Mouse (Mus musculus) kidney, postnatal 0 days (tissue): ENCODE data around the gene Cntnap5c. TPM values are rescaled to one million over a fixed set of nuclear protein-coding genes. Genes with fewer than 3 reads are reported as not detected.

Experiments used
- ATAC-seq: fragments of 200-750 bp; cut with Nextera tagmentation; replicated peaks from 2 replicates; pipeline ENCODE4 v1.8.0; 2017; ENCODE audit warnings: low read depth, moderate number of reproducible peaks, moderate TSS enrichment, moderate library complexity; ENCODE audit not compliant: low FRiP score
- DNase-seq: peaks from one replicate; pipeline ENCODE4 v3.0.0-alpha.2; 2016; ENCODE audit warnings: low spot score
- H3K27ac ChIP-seq: fragments of 300-500 bp; sonication (generic); 2 replicates; pipeline ENCODE4 v1.5.1; 2014; ENCODE audit warnings: mild to moderate bottlenecking
- H3K27me3 ChIP-seq: fragments of 300-500 bp; sonication (generic); 2 replicates; pipeline ENCODE4 v1.6.1; 2014; ENCODE audit warnings: low read length, mixed read lengths; ENCODE audit not compliant: insufficient read depth
- H3K36me3 ChIP-seq: fragments of 300-500 bp; sonication (generic); 2 replicates; pipeline ENCODE4 v1.6.1; 2014; ENCODE audit warnings: low read length, mixed read lengths; ENCODE audit not compliant: insufficient read depth
- H3K4me1 ChIP-seq: fragments of 300-500 bp; sonication (generic); replicated peaks from 2 replicates; pipeline ENCODE4 v1.6.1; 2014; ENCODE audit warnings: antibody characterized with exemption, low read length, mixed read lengths; ENCODE audit not compliant: insufficient read depth
- H3K4me2 ChIP-seq: fragments of 300-500 bp; sonication (generic); 2 replicates; pipeline ENCODE4 v1.6.1; 2014; ENCODE audit warnings: mild to moderate bottlenecking, low read length, moderate library complexity, mixed read lengths
- H3K4me3 ChIP-seq: fragments of 300-500 bp; sonication (generic); replicated peaks from 2 replicates; pipeline ENCODE4 v1.5.1; 2014; ENCODE audit warnings: low read depth, low read length
- H3K9ac ChIP-seq: fragments of 300-500 bp; sonication (generic); 2 replicates; pipeline ENCODE4 v1.6.1; 2014; ENCODE audit warnings: low read depth, low read length
- H3K9me3 ChIP-seq: fragments of 300-500 bp; sonication (generic); replicated peaks from 2 replicates; pipeline ENCODE4 v1.6.1; 2016; ENCODE audit warnings: low read length, inconsistent platforms, mixed read lengths
- CTCF ChIP-seq: IDR thresholded peaks from 2 replicates; pipeline ENCODE4 v1.5.1; 2016; ENCODE audit warnings: antibody characterized with exemption, low read depth, mild to moderate bottlenecking, moderate library complexity
- WGBS: fragments of 180-500 bp; shearing (Covaris S2); extraction: QIAGEN DNeasy Blood & Tissue Kit; methylation state at CpG from one replicate; pipeline ENCODE4 v1.1.7; 2014; 5-methylcytosine and 5-hydroxymethylcytosine counted together
- polyA plus RNA-seq: library from polyadenylated mRNA; unstranded; fragments of >200 nt; fragmentation: Nextera tagmentation; extraction: Ambion mirVana; gene quantifications from 2 replicates; pipeline ENCODE4 v1.2.1, GENCODE M21; 2015

The Cntnap5c gene
- polyA plus RNA-seq, 1 experiment from 2014 or later: not detected

DNA sequence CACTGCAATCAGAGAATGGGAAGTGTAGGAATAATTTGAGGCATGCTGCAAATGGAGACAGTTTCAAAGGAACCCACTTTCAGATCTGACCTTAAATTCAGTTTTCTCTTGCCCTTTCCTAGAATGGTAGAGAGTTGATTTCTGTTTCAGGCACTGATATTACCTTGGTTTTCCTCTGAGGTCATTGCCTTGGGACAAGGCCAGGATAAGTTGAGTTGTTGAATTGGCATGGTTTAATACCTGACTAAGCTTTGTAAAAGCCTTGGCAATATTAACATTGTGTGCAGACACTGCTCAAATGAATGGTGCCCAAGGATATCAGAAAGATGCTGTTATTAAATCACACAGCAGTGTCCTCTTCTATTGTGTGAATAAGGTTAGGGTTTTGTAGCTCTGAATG lies 96.6 kb downstream of the Cntnap5c start:
- H3K4me2 ChIP-seq: no peak overlapping the region
- H3K36me3 ChIP-seq: no peaks in the 10 kb centered on the region
- no peaks in the 10 kb centered on the region for H3K27me3 ChIP-seq
- no peak for DNase-seq
- no peaks in the 10 kb centered on the region for H3K9me3 ChIP-seq
- TF ChIP-seq CTCF: no peak
- no peak overlapping the region for H3K27ac ChIP-seq
- H3K4me1 ChIP-seq: no peaks in the 10 kb centered on the region
- no peak overlapping the region for H3K4me3 ChIP-seq
- ATAC-seq: no peak
- H3K9ac ChIP-seq: no peak overlapping the region

DNA sequence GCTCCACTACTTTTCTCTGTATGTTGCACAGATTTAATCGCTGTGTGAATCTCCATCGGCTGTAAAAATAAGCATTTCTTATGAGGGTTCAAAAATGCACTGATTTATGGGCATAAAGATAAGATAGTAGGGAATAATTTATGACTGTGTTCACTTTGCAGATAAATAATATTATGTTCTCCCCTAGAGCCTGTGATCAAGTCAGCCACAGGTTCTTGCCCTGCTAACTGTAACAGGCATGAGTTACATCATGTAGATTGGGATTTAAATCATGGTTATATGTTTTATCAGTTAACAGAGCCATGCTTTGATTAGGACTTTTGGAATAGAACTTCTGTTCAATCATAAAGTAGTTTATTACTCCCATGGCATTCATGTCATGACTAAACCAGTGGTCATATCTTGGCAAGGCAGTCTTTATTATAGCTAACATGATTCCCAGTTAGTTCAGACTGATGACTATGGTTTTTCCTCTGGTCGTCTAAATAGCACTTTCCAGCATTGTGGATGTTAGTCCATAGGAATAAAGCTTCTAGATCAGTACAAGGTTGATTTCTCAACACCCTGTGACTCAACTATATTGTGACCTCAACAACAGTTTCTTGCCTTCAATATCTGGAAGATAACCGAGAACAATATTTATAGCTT lies 118.5 kb downstream of the Cntnap5c start:
- TF ChIP-seq CTCF: no peak
- no peak for ATAC-seq
- Histone ChIP-seq H3K9ac (no peak overlapping the region), H3K27me3 (no peaks in the 10 kb centered on the region), H3K9me3 (no peaks in the 10 kb centered on the region), H3K36me3 (no peaks in the 10 kb centered on the region), H3K4me1 (no peaks in the 10 kb centered on the region), H3K4me3 (no peak overlapping the region), H3K4me2 (no peak overlapping the region), H3K27ac (no peak overlapping the region)
- WGBS: 74% methylated on average over 4 of the region's 4 CpGs
- DNase-seq: no peak

DNA sequence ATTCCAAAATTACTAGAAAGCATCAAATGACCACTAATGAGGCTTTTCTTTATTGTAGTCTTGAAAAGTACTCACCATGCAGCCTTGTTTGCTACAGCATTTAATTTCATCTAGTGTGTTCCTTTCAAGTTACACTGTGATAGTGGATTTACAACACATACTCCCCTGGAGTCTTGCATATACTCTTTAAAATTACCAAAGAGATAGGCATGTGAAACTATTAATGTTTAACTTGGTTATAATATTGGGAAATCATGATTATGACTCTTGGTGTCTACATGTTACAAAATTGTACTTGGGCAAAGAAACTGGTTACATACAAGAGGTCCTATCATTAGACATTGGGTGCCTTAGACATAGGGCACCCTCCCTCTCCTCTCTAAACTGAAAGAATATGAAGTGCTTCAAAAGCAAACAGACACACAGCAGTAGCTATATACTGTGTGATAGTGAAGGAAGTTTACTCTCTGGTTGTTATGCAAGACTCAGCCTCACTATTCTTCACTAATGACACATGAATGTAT lies 142.5 kb downstream of the Cntnap5c start:
- H3K27ac ChIP-seq: no peak overlapping the region
- no peak overlapping the region for H3K9ac ChIP-seq
- H3K36me3 ChIP-seq: no peaks in the 10 kb centered on the region
- no peaks in the 10 kb centered on the region for H3K9me3 ChIP-seq
- no peaks in the 10 kb centered on the region for H3K27me3 ChIP-seq
- no peak overlapping the region for H3K4me2 ChIP-seq
- H3K4me1 ChIP-seq: no peaks in the 10 kb centered on the region
- H3K4me3 ChIP-seq: no peak overlapping the region
- no peak for TF ChIP-seq CTCF
- no peak for ATAC-seq
- DNase-seq: no peak

DNA sequence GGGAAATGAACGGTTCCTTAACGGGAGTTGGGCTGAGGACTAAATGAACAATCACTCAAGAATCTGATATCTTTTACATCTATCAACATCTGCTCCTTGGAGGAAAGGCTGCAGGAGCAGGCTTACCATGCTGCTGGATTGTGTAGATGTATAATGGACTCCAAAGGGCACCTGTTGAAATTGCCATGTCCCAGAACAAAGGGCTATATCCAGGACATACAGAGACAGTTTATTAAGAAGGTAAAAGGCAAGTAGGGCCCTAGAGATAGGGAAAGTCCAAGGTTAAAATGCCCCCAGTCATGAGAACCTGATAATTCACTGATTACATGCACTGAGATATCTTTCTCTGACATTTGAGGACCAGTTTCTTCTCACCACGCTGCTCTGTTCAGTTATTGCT lies 214.9 kb downstream of the Cntnap5c start:
- H3K27ac ChIP-seq: no peak overlapping the region

DNA sequence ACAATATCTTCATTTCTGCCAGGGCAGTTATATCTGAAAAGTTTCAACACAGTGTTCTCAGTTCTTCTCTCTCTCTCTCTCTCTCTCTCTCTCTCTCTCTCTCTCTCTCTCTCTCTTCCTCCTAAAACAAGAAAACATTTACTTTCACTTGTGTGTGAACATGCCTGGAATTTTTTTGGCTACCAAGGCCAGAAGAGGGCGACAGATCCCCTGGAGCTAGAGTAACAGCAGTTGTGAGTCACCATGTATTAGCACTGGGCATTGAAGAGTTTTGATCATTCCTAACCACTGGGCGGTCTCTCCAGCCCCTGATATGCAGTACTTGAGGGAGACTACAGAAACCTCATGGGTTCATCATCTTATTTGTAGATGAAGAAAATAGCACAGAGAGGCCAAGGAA lies 219.1 kb downstream of the Cntnap5c start:
- no peak for ATAC-seq
- no peaks in the 10 kb centered on the region for H3K36me3 ChIP-seq
- no peaks in the 10 kb centered on the region for H3K27me3 ChIP-seq
- H3K4me3 ChIP-seq: no peak overlapping the region
- H3K4me1 ChIP-seq: no peaks in the 10 kb centered on the region
- H3K4me2 ChIP-seq: no peak overlapping the region
- DNase-seq: peak; percentile 7
- 45% methylated on average over 2 of the region's 2 CpGs for WGBS
- TF ChIP-seq CTCF: peak; percentile 56
- no peaks in the 10 kb centered on the region for H3K9me3 ChIP-seq
- H3K9ac ChIP-seq: no peak overlapping the region
- H3K27ac ChIP-seq: no peak overlapping the region

More for the DNA sequence above, 214.9 kb downstream of the Cntnap5c start:
- ATAC-seq: no peak
- TF ChIP-seq CTCF: no peak
- 72% methylated on average over 3 of the region's 3 CpGs for WGBS
- H3K4me2 ChIP-seq: no peak overlapping the region
- H3K36me3 ChIP-seq: no peaks in the 10 kb centered on the region
- H3K27me3 ChIP-seq: no peaks in the 10 kb centered on the region
- H3K9ac ChIP-seq: no peak overlapping the region
- no peaks in the 10 kb centered on the region for H3K9me3 ChIP-seq
- DNase-seq: no peak
- no peaks in the 10 kb centered on the region for H3K4me1 ChIP-seq
- H3K4me3 ChIP-seq: no peak overlapping the region

DNA sequence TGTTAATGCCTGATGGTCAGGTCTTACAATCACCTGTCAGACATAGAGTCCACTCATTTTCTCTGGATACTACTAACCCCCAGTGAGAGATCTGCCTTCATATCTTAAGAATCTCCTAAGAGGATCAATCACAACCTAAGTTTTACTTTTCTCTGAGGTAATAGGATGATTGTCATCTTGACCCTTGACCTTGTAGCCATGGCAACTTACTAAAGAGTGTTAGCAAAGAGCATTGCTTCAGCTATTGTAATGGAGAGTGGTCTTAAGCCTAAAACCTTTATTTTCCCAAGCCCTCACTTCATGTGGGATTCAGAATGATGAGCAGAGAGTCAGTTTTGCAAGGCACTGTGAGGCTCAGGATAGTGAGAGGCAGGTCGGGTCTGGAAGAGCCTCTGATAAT lies 227.1 kb downstream of the Cntnap5c start:
- Histone ChIP-seq H3K36me3 (no peaks in the 10 kb centered on the region), H3K4me2 (no peak overlapping the region), H3K27me3 (no peaks in the 10 kb centered on the region), H3K27ac (no peak overlapping the region), H3K9me3 (no peaks in the 10 kb centered on the region), H3K4me3 (no peak overlapping the region), H3K9ac (no peak overlapping the region), H3K4me1 (no peaks in the 10 kb centered on the region)
- DNase-seq (no peak), ATAC-seq (no peak)
- 62% methylated on average over 1 of the region's 1 CpGs for WGBS
- TF ChIP-seq CTCF: no peak

DNA sequence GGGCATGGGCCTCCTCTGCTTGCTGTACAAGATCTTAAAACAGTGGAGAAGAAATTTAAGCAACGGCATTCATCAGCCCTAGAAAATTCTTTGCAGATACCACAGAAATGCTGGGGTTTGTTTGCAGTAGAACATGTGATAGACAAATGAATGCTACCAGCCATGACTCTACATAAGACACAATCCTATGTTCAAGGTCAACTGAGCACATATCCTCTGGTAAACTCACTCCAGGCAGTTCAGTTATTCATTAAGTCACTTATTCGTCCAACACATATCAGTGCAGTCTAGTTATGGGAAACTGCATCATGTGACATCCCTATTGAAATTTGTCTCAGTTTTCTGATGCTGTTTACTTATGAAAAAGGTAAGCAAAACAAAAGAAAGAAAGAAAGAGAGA lies 229.7 kb downstream of the Cntnap5c start:
- DNase-seq: no peak
- 75% methylated on average over 2 of the region's 2 CpGs for WGBS
- no peak overlapping the region for H3K4me2 ChIP-seq
- H3K4me3 ChIP-seq: no peak overlapping the region
- H3K9ac ChIP-seq: no peak overlapping the region
- H3K9me3 ChIP-seq: no peaks in the 10 kb centered on the region
- H3K4me1 ChIP-seq: no peaks in the 10 kb centered on the region
- H3K27me3 ChIP-seq: no peaks in the 10 kb centered on the region
- no peak for ATAC-seq
- no peak for TF ChIP-seq CTCF
- H3K36me3 ChIP-seq: no peaks in the 10 kb centered on the region
- H3K27ac ChIP-seq: no peak overlapping the region
